ENCODE assay signal across 17 mouse cellular contexts in genomic region chr7:64626494-64626893, GRCm38 (mm10).
A peak's percentile ranks its signal among the peaks of the same experiment; 100 is the strongest.
DNase-seq lines count a peak whose midpoint lies in the region; ATAC-seq lines count a peak whose summit lies in the region.
"Had no signal": no experiment of that assay in that cellular context is flagged by ENCODE, and none has a peak within 500 bp of the region (broad histone marks: within the 10 kb centered on the region; RNA-seq: fewer than 3 reads in every experiment).

No protein-coding gene starts in this region.

- 0 out of 2 replicates have a peak, but pooled peaks have one; percentile 43 for ATAC-seq in hindbrain, embryonic 15.5 days (ENCODE audit: low FRiP score, low read depth)
- no peak for ATAC-seq in hindbrain, embryonic 12.5 days (ENCODE audit: low FRiP score)
- ATAC-seq in lung, embryonic 15.5 days (ENCODE audit: borderline replicate concordance, extremely low read depth, low FRiP score, low TSS enrichment), result peak; percentile 76; the same call in 1 of the 2 replicates

- no peak overlapping the region for H3K4me3 ChIP-seq in hindbrain, embryonic 15.5 days
- no peak overlapping the region for H3K4me3 ChIP-seq in hindbrain, embryonic 12.5 days
- H3K4me3 ChIP-seq in lung, embryonic 15.5 days, result no peak overlapping the region
- H3K4me3 ChIP-seq: embryonic facial prominence, embryonic 15.5 days; gastrocnemius, adult 2 months; heart, embryonic 13.5 days; limb, embryonic 15.5 days; liver, embryonic 15.5 days had no signal

- H3K9ac ChIP-seq in hindbrain, embryonic 15.5 days, result no peak overlapping the region
- H3K9ac ChIP-seq in hindbrain, embryonic 12.5 days, result no peak overlapping the region
- no peak overlapping the region for H3K9ac ChIP-seq in lung, embryonic 15.5 days
- H3K9ac ChIP-seq: embryonic facial prominence, embryonic 15.5 days; heart, embryonic 13.5 days; limb, embryonic 15.5 days; liver, embryonic 15.5 days had no signal

- no peak for DNase-seq in lung, postnatal 14 days
- DNase-seq in brain, adult 2 months (ENCODE audit: low read depth, low spot score), result peak; percentile 44
- peak; percentile 34 for DNase-seq in mesoderm, embryonic 11.5 days (ENCODE audit: low read depth, low spot score)
- no peak for DNase-seq in c-Kit-positive CD71-positive TER-119-positive erythroid progenitor cells, embryonic 14.5 days (ENCODE audit: low spot score)
- DNase-seq: cerebellum, adult 9-11 months; gastrocnemius, adult 2 months; kidney, postnatal 14 days; right cerebral cortex, postnatal 14 days; spleen, adult 18-20 months; thymus, postnatal 36 days had no signal

- peaks cover 28% of the 10 kb centered on the region for H3K4me1 ChIP-seq in hindbrain, embryonic 15.5 days (replicated peaks)
- H3K4me1 ChIP-seq in hindbrain, embryonic 12.5 days, result peaks cover 19% of the 10 kb centered on the region
- no peaks in the 10 kb centered on the region for H3K4me1 ChIP-seq in lung, embryonic 15.5 days
- H3K4me1 ChIP-seq: liver, embryonic 15.5 days had no signal

- H3K4me2 ChIP-seq in hindbrain, embryonic 15.5 days, result no peak overlapping the region
- H3K4me2 ChIP-seq in hindbrain, embryonic 12.5 days (replicated peaks), result no peak overlapping the region
- no peak overlapping the region for H3K4me2 ChIP-seq in lung, embryonic 15.5 days
- H3K4me2 ChIP-seq: embryonic facial prominence, embryonic 15.5 days; heart, embryonic 13.5 days; limb, embryonic 15.5 days; liver, embryonic 15.5 days had no signal

- no peaks in the 10 kb centered on the region for H3K27me3 ChIP-seq in hindbrain, embryonic 15.5 days
- H3K27me3 ChIP-seq in hindbrain, embryonic 12.5 days, result no peaks in the 10 kb centered on the region
- no peaks in the 10 kb centered on the region for H3K27me3 ChIP-seq in lung, embryonic 15.5 days
- H3K27me3 ChIP-seq: embryonic facial prominence, embryonic 15.5 days; heart, embryonic 13.5 days; limb, embryonic 15.5 days; liver, embryonic 15.5 days had no signal

- H3K36me3 ChIP-seq in hindbrain, embryonic 15.5 days, result no peaks in the 10 kb centered on the region
- no peaks in the 10 kb centered on the region for H3K36me3 ChIP-seq in hindbrain, embryonic 12.5 days
- no peaks in the 10 kb centered on the region for H3K36me3 ChIP-seq in lung, embryonic 15.5 days
- H3K36me3 ChIP-seq: embryonic facial prominence, embryonic 15.5 days; heart, embryonic 13.5 days; limb, embryonic 15.5 days; liver, embryonic 15.5 days had no signal

- 0 out of 2 replicates have a peak overlapping the region, but pooled peaks have one; percentile 1 for H3K27ac ChIP-seq in hindbrain, embryonic 15.5 days (replicated peaks)
- H3K27ac ChIP-seq in hindbrain, embryonic 12.5 days, result no peak overlapping the region
- peak overlapping the region; percentile 42 for H3K27ac ChIP-seq in lung, embryonic 15.5 days
- H3K27ac ChIP-seq: embryonic facial prominence, embryonic 15.5 days; gastrocnemius, adult 2 months; heart, embryonic 13.5 days; limb, embryonic 15.5 days; liver, embryonic 15.5 days had no signal

- 53% methylated on average over 8 of the region's 8 CpGs for WGBS in hindbrain, embryonic 15.5 days
- WGBS in hindbrain, embryonic 12.5 days, result 72% methylated on average over 8 of the region's 8 CpGs
- WGBS in lung, embryonic 15.5 days, result 38% methylated on average over 8 of the region's 8 CpGs

- H3K9me3 ChIP-seq in hindbrain, embryonic 15.5 days, result no peaks in the 10 kb centered on the region
- H3K9me3 ChIP-seq in hindbrain, embryonic 12.5 days (replicated peaks), result 0 out of 2 replicates have a peak, but pooled peaks cover 6% of the 10 kb centered on the region
- no peaks in the 10 kb centered on the region for H3K9me3 ChIP-seq in lung, embryonic 15.5 days
- H3K9me3 ChIP-seq: embryonic facial prominence, embryonic 15.5 days; heart, embryonic 13.5 days; limb, embryonic 15.5 days; liver, embryonic 15.5 days had no signal

Comparison
In these comparisons a context has a peak if more than half of its experiments do, and no peak if none do; other contexts are left out.
1. DNase-seq: peak in brain, adult 2 months (single experiment) and mesoderm, embryonic 11.5 days (single experiment); none in lung, postnatal 14 days (single experiment) and c-Kit-positive CD71-positive TER-119-positive erythroid progenitor cells, embryonic 14.5 days (single experiment).